Mouse (Mus musculus): ENCODE measurements at regions not wholly inside any gene's neighbourhood (a gene's known extent, or its start where the extent isn't known, plus 50 kb on each side); places are given as distances from the start of the nearest gene placed in this dataset.
"Not testable (repeated sequence)": the region's sequence is repeated elsewhere in the genome, so short reads cannot be mapped to it uniquely, and the experiment has no call there.

- DNase-seq, result no peak
Observed at GRCm38 (mm10) chr19:27123334-27123733, 93.0 kb upstream of the Vldlr start.

DNA sequence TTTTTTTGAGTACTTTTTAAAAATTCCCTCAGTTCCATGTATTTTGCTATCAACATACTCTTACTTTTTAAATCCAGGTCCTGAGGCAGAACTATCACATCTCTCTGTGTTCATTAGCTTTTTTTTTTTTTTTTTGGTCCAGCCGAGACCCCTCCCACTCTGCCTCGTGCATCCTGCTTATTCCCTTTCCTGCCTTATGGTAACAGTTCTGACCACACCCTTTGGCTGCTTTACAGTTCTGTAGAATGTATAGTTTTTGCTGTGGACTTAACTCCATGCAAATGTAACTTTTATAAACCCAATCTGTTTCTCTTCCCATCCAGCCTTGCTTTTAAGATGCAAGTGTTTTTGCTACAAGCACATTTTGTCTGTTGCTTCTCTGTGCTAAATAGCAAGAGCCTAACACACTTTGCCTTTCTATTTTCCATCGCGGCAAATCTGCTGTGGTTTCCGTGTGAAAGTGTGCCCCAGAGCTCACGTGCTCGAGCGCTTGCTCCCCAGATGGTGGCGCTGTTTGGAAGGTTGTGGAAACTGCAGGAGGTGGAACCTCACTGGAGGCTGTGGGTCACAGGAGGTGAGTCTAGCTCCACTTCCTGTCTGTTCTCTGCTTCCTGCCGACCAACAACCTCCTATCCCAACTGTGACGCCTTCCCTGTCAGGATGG, 92.3 kb upstream of the Vldlr start:
- intact Hi-C loops (cut with DNase I), result loop anchor here (5.0 kb wide), 1 partner anchor 303 kb away; the partner anchor contains the start of gene Pum3
- DNase-seq, result peak; percentile 57 to 77

More at GRCm38 (mm10) chr19:27123334-27123733, 93.0 kb upstream of the Vldlr start:
- intact Hi-C loops (cut with DNase I), result loop anchor here (5.0 kb wide), 1 partner anchor 304 kb away; the partner anchor contains the start of gene Pum3

GRCm38 (mm10) chr19:27128501-27128900, 87.8 kb upstream of the Vldlr start:
- intact Hi-C loops (cut with DNase I); DNase-seq: not testable (repeated sequence)

- intact Hi-C loops (cut with DNase I), result no loop called here
- no peak for DNase-seq
Observed at GRCm38 (mm10) chr19:27134360-27134759, 81.9 kb upstream of the Vldlr start.

DNA sequence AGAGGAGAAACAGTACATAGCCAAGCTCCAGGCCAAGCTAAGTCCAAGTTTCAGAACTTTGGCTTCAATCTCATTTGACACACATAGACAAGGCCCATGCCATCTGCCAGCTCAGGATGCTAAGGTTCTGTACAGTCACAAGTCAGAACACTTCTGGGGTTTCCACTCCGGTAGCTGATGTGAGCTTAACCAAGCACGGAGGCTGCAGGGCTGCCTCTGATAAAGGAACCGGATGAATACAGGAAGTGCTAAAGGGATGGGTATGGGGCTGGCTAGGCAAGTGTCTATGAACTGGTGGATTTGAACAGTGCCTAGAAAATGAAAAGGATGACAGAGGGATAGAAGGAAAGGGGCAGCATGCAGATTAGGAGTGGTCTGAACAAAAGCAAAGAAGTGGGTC, 75.4 kb upstream of the Vldlr start:
- DNase-seq, result no peak
- intact Hi-C loops (cut with DNase I), result no loop called here

- DNase-seq, result no peak
- intact Hi-C loops (cut with DNase I), result no loop called here
Observed at GRCm38 (mm10) chr19:27142181-27142580, 74.1 kb upstream of the Vldlr start.

- DNase-seq, result peak; percentile 32 to 42
- intact Hi-C loops (cut with DNase I), result no loop called here
Observed at GRCm38 (mm10) chr19:27147404-27147803, 68.9 kb upstream of the Vldlr start.

- intact Hi-C loops (cut with DNase I), result no loop called here
- no peak for DNase-seq
Observed at GRCm38 (mm10) chr19:27148330-27148729, 68.0 kb upstream of the Vldlr start.

- DNase-seq, result no peak
Observed at GRCm38 (mm10) chr19:27149567-27149966, 66.7 kb upstream of the Vldlr start.

GRCm38 (mm10) chr19:27161933-27162332, 54.4 kb upstream of the Vldlr start:
- intact Hi-C loops (cut with DNase I), result no loop called here
- DNase-seq, result peak in 1 of 2 experiments; percentile 27

More at GRCm38 (mm10) chr19:27149567-27149966, 66.7 kb upstream of the Vldlr start:
- intact Hi-C loops (cut with DNase I), result no loop called here

Data from heart, postnatal 10 days (tissue).